Mouse (Mus musculus) CH12.LX (cell line): ENCODE results near the gene Pmpca.

Experiments used
- CTCF ChIP-seq, 2 experiments: IDR thresholded peaks in 1 of 2; conservative IDR thresholded peaks in 1 of 2; 2 replicates each; pipeline ENCODE4 v1.5.1; 2011 to 2012; ENCODE audit warnings: low read depth in 2 of 2, low read length in 2 of 2, improper control_type of control experiment in 1 of 2, inconsistent platforms in 1 of 2, mild to moderate bottlenecking in 1 of 2, moderate library complexity in 1 of 2
- GABPA ChIP-seq: IDR thresholded peaks from 2 replicates; pipeline ENCODE4 v1.6.1; 2012; ENCODE audit warnings: low read depth, low read length, improper control_type of control experiment, inconsistent platforms; ENCODE audit not compliant: insufficient replicate concordance
- POLR2A ChIP-seq: IDR thresholded peaks from 2 replicates; pipeline ENCODE4 v1.6.1; 2011; ENCODE audit warnings: low read depth, mild to moderate bottlenecking, improper control_type of control experiment, low read length
- RCOR1 ChIP-seq: conservative IDR thresholded peaks from 2 replicates; pipeline ENCODE4 v1.6.1; 2012; ENCODE audit warnings: low read depth, mild to moderate bottlenecking, inconsistent platforms, low read length, improper control_type of control experiment
- TBP ChIP-seq: conservative IDR thresholded peaks from 2 replicates; pipeline ENCODE4 v1.6.1; 2011; ENCODE audit warnings: low read depth, low read length, improper control_type of control experiment
- ZNF384 ChIP-seq: IDR thresholded peaks from 2 replicates; pipeline ENCODE4 v1.6.1; 2012; ENCODE audit warnings: low read depth, low read length, improper control_type of control experiment, inconsistent platforms

DNA sequence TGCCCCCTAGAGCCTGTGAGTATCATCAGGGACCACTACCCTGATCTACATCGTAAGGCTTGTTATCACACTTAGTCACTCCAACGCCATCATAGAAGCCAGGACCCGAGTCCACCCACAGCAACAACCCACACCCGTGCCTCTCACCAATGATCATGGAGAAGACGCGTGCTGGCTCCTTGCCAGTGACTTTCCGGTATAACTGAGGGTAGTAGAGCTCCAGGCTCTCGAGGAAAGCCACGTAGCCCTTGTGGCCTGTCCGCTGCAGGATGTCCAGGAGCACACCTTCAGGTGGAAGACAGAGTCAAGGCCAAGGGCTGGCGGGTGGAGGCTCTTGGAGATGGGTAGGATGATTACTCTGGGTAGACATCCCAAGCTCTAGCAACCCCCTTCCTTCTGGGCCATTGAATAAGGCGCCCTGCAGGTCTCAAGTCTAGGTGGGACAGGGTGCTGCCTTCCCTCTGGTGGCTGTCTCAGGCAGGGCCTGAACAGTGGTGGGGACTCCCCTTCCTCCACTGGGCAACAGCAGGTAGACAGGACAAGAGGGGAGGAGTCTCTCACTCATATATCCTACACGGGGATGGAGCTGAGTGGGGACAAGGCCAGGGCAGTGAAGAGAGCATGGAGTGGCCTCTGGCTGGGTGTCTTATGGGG, 30.3 kb upstream of the Pmpca start:
- TF ChIP-seq CTCF (conservative IDR thresholded peaks at IDR 0.05 in 1 of 2, IDR thresholded peaks at IDR 0.05 in 1 of 2; ENCODE audit: low read depth in 2 of 2, low read length in 2 of 2) (no peak), TBP (no peak), POLR2A (no peak), RCOR1 (no peak), ZNF384 (no peak), GABPA (no peak)
